Mouse (Mus musculus) embryonic fibroblast, embryonic 13.5 days (primary cell): Measurements from ENCODE around the gene Phka2. TPM values are rescaled to one million over a fixed set of nuclear protein-coding genes. Genes with fewer than 3 reads are reported as not detected.

Experiments
- H3K27ac ChIP-seq: 2 replicates; pipeline ENCODE4 v1.5.1; 2012; ENCODE audit warnings: low read length, control low read depth, inconsistent platforms; ENCODE audit not compliant: insufficient read depth
- H3K4me1 ChIP-seq: 2 replicates; pipeline ENCODE4 v1.6.1; 2011; ENCODE audit warnings: low read length; ENCODE audit not compliant: control insufficient read depth, insufficient read depth
- H3K4me3 ChIP-seq: 2 replicates; pipeline ENCODE4 v1.5.1; 2011; ENCODE audit warnings: mild to moderate bottlenecking, control low read depth, low read length; ENCODE audit not compliant: insufficient read depth
- CTCF ChIP-seq: IDR thresholded peaks from 2 replicates; pipeline ENCODE4 v1.5.1; 2011; ENCODE audit warnings: mild to moderate bottlenecking, control low read depth, low read length, moderate library complexity, borderline replicate concordance; ENCODE audit not compliant: insufficient read depth
- POLR2A ChIP-seq: IDR thresholded peaks from 2 replicates; pipeline ENCODE4 v1.6.1; 2011; ENCODE audit warnings: low read depth, mild to moderate bottlenecking, control low read depth, low read length, moderate library complexity
- polyA plus RNA-seq: library from polyadenylated mRNA; stranded (reverse); fragments of >200 nt; gene quantifications from 2 replicates; pipeline ENCODE4 v1.2.4, GENCODE M21; 2011; ENCODE audit warnings: low read depth; ENCODE audit not compliant: missing spikeins, insufficient read length

The Phka2 gene
- 17.7 and 22.2 TPM in 2 replicates for polyA plus RNA-seq

DNA sequence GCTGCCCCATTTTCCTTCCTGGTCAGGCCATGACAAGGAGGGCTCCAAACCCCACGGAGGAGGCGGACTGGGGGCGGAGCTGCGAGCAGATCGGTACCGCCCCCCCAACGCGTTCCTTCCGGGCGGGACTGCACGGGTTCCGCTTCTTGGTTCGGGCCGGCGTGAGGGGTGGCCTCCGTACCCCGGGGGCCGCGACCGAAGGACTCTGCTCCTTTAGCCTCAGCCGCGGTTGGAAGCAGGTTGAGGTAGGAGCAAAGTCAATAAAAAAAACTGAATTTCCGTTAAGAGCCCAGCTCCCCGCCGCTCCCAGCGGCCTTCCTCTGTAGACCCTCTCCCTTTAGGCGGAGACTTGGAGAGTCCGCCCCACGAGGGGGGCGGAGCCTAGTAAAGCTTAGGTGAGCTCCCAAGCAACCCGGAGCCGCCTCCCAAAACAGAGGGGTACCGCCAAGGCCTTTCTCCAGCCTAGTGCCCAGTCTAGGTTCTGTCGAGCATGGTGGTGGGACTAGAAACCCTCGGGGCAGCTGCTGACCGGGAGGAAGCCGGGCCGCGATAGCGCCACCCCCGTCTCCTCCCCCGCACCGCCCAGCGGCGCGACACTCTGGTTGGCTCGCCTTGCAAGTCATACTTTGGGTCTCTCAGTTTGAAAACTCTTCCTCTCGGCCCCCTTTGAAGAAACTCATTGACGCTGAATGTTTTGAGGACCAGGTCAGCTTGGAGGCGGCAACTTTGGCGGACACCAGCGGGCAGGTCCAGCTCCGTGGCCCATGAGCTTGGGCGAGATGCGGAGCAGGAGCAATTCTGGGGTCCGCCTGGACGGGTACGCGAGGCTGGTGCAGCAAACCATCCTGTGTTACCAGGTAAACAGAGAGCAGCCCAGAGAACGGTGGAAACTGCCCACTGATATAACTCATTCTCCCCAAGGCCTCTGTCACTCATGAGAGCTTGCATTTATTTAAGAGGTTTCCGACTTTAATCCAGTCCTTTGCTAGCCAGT is at the start of gene Phka2:
Gene Phka2, plus strand, starts transcription at position 119 of the 994 bp plus-strand sequence.
- Histone ChIP-seq H3K4me3 (peak within 1 kb of the TSS; percentile 97), H3K4me1 (peaks cover 5% of the 10 kb centered on the region; the same call in 1 of the 2 replicates), H3K27ac (peak within 1 kb of the TSS; percentile 88)
- peak; percentile 65; the same call in 1 of the 2 replicates for TF ChIP-seq POLR2A
- TF ChIP-seq CTCF, result no peak

DNA sequence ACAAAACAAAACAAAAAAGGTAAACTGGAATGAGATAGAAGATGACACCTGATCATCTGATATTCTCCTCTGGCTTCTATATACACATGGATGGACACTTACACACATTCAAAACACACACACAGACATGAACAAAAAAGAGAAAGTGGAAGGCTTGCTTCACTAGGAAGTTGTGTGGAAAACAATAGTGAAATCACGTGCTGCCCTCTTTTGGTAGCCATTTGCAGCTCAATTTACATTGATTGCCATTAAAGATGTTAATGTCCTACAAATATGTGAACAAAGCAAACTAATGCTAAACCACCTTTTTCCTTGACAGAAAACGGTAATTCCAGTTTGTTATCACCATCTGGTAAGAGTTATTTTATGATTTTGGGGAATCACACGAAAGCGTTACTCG is 46.3 kb upstream of the Phka2 start:
- no peaks in the 10 kb centered on the region for H3K4me1 ChIP-seq
- TF ChIP-seq CTCF, result no peak
- TF ChIP-seq POLR2A, result no peak
- no peak overlapping the region for H3K27ac ChIP-seq
- no peak overlapping the region for H3K4me3 ChIP-seq

DNA sequence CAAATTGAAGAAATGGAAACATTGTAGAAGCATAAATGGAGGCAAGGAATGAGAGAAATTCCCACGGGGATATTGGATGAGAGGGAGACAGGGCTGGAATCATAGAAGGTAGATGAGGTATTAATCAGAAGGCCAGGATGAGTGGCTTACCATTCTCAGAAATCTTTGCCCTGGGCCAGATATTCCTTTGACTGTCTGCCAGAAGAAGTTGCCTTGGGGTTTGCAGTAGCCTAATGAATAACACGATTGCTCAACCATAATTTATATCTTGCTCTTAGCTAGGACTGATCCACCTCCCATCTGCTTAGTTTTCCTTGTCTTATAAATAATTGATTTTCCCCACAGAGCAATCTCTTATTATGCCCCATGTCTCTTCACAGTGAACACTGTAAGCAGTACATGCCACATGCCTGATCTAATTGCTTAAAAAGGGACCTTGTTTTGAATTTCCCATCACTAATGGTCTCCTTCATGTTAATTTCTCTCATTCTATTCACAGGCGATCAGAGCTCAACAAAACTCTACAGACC is 30.6 kb upstream of the Phka2 start:
- Histone ChIP-seq H3K27ac (no peak overlapping the region), H3K4me1 (no peaks in the 10 kb centered on the region), H3K4me3 (no peak overlapping the region)
- no peak for TF ChIP-seq CTCF

DNA sequence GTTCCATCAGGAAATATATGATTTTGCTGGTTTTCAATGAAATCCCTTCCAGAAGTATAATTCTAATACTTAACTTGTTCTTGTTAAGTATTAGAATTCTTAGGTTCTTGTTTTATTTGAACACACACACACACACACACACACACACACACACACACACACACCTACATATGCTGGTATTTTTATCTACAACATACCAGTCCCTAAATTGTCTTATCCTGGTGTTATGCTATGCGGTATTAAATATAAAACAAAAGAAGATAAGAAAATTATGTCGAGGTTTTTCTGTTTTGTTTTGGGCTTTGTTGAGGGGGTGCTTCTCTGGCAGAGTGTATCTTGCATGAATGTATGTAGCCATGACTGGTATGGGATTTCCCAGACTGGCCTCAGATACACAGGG is 12.2 kb upstream of the Phka2 start:
- Histone ChIP-seq H3K27ac (no peak overlapping the region), H3K4me3 (no peak overlapping the region), H3K4me1 (no peaks in the 10 kb centered on the region)
- TF ChIP-seq CTCF (no peak), POLR2A (no peak)

DNA sequence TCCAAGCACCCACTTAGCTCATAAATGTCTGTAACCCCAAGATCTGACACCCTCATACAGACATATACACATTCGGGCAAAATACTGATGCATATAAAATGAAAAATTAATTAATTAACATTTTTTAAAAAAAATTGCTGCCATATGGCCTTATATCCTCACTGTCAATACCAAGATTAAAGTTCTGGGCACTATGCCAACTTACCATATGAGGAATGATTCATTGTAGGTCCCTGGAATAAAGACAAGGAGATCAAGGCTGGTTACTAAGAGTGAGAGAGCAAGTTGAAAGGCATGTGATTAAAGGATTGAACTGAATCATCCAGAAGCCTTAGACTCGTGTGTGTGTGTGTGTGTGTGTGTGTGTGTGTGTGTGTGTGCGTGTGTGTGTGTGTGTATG is 7.6 kb upstream of the Phka2 start:
- Histone ChIP-seq H3K4me3 (no peak overlapping the region), H3K27ac (no peak overlapping the region)
- TF ChIP-seq POLR2A (no peak), CTCF (no peak)

DNA sequence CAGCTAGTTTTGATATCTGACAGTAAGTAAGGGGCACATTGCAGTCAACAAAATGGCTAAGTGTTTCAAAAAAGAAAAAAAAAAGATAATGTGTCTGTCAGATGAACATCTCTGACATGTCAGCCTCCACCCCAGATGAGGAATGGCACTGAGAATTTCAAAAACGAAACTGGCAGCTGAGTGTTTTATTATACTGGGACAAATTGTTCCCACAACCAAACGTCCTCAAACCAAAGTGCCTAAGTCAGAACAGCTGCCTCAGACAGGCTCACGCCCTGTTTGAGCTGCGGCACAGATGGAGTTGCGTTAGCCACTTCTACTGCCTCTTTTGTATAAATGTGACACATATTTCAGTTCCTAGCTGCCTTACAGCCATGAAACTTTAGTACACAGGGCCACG is 7.0 kb upstream of the Phka2 start:
- TF ChIP-seq POLR2A (no peak), CTCF (no peak)
- Histone ChIP-seq H3K27ac (no peak overlapping the region), H3K4me3 (no peak overlapping the region), H3K4me1 (no peaks in the 10 kb centered on the region)

More for the DNA sequence above, 7.6 kb upstream of the Phka2 start:
- H3K4me1 ChIP-seq, result no peaks in the 10 kb centered on the region

DNA sequence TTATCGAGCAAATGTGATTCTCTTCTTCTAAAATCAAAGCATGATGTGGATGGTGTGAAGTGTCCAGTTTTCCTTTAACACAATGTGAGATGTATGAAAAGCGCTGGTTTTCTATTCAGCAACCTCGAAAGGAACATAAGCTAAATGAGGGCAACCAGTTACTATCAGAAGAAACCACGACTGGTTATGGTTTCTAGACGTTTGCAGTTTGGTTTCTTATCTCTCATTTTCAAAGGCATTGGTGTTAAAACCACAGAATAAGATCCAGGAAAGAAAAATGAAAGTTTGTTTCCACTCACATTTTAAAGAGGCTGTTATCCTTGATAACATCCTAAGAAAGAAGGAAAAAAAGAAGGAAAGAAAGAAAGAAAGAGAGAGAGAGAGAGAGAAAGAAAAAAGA is 5.5 kb upstream of the Phka2 start:
- TF ChIP-seq POLR2A (no peak), CTCF (no peak)
- no peak overlapping the region for H3K4me3 ChIP-seq
- no peak overlapping the region for H3K27ac ChIP-seq
- peaks cover 1% of the 10 kb centered on the region; the same call in 1 of the 2 replicates for H3K4me1 ChIP-seq

DNA sequence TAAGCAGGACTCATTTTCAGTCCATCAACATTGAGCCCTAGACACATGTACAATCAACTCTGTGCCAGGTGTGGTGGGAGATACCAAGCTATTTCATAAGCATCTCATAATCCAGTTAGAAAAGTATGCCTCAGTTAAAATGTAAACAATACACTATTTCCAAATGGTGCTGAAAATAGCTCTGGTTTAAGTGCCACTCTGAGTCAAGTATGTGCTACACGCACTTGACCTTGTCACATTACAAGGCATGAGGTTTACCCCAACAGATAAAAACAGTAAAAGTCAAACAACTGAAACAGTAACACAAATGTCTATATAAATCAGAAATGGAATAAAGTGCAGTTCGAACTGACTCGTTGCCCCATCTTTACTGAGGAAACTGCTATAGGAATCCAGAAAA is 871 bp upstream of the Phka2 start:
- TF ChIP-seq POLR2A (no peak), CTCF (no peak)
- H3K4me3 ChIP-seq, result no peak overlapping the region
- H3K4me1 ChIP-seq, result peaks cover 5% of the 10 kb centered on the region; the same call in 1 of the 2 replicates
- no peak overlapping the region for H3K27ac ChIP-seq

DNA sequence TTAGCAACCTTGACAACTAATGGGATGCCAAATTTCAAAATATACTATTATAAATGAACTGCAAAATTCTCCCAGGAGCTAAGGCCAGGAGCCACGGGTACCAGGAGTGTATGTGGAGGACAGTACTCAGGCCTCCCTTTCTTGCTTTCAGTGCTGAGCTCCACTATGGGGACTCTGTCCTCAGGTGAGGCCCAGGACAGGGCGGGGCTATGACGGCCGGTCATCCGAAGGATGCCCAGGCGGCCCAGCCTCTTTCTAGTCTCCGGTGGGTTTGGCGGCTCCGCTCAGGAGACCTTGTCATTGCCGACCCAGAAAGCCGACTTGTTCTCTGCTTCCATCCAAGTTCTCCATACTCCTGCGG is 299 bp upstream of the Phka2 start:
- Histone ChIP-seq H3K27ac (0 out of 2 replicates have a peak overlapping the region, but pooled peaks have one; percentile 15), H3K4me3 (peak overlapping the region; percentile 58), H3K4me1 (peaks cover 5% of the 10 kb centered on the region; the same call in 1 of the 2 replicates)
- no peak for TF ChIP-seq CTCF
- TF ChIP-seq POLR2A, result no peak; the same call in 1 of the 2 replicates

DNA sequence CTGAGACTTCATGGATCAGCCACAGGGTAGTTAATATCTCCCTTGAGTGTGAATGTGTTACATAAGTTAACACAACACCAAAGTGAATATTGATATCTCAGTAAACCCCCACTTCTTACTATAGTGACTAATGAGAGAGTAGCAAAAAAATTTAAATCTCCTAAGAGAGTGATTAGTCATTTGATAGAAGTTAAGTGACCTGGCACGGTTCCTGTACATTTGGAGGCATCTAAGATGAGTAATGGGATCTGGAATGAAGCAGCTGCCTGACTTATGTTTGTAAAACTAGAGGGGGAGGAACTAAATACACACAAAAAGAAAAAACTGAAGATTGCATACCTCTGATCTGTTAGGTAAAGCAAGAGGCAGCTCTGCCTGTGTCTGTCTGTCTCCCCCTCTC is 7.1 kb downstream of the Phka2 start:
- H3K4me3 ChIP-seq, result no peak overlapping the region
- H3K27ac ChIP-seq, result peak overlapping the region; percentile 52; the same call in 1 of the 2 replicates
- H3K4me1 ChIP-seq, result no peaks in the 10 kb centered on the region
- no peak for TF ChIP-seq POLR2A
- TF ChIP-seq CTCF, result no peak
